Mouse (Mus musculus) lung, adult 2 months (tissue): Measurements from ENCODE around the gene Prm1.

Experiments
- CTCF ChIP-seq: fragments of 200-500 bp; IDR thresholded peaks from 2 replicates; pipeline ENCODE4 v1.5.1; 2011; ENCODE audit warnings: mild to moderate bottlenecking, low read length, control low read depth; ENCODE audit not compliant: insufficient read depth
- POLR2A ChIP-seq: fragments of 200-500 bp; IDR thresholded peaks from 2 replicates; pipeline ENCODE4 v1.6.1; 2011; ENCODE audit warnings: low read depth, mild to moderate bottlenecking, control low read depth, low read length, borderline replicate concordance; ENCODE audit errors: extremely low read depth

DNA sequence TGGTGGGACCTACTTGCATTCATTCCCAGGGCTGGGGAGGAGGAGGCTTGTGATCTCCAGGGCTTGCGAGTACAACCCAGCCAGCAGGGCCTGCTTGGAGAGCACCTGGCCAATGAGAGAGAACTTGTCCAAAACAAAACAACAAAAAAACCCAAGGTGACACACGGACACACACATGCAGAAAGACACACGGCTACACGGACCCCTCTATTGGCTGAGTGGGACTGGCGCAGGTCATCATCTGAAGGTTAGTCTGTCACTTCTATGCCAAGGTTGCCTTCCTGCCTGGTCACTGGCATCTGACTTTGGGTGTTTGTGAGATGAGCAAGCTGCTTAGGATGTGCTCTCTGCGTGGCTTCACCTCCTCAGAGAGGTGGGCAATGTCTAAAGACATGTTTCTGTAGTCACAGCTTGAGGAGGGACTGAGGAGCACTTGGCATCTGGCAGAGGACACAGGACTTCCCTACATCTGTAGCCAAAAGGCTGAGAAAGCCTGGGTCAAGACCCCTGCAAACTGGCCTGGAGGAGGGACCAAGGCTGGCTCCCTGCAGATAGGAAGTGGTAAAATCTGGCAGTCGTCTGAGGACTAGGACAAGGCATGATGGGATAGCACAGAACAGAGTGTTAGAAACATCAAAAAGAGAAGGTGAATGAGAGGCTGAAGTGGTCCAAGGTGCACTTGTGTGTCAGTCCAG is 22.3 kb upstream of the Prm1 start:
- TF ChIP-seq CTCF, result no peak
- no peak for TF ChIP-seq POLR2A
